Mouse (Mus musculus) midbrain, postnatal 0 days (tissue): ENCODE measurements around the gene Tmem132b. TPM values are rescaled to one million over a fixed set of nuclear protein-coding genes. Genes with fewer than 3 reads are reported as not detected.
A peak's percentile ranks its signal among the peaks of the same experiment; 100 is the strongest.

ENCODE experiments used
- ATAC-seq: fragments of 200-750 bp; cut with Nextera tagmentation; 2 replicates; pipeline ENCODE4 v1.8.0; 2017; ENCODE audit warnings: moderate number of reproducible peaks, mild to moderate bottlenecking, moderate TSS enrichment, moderate library complexity; ENCODE audit not compliant: low FRiP score
- DNase-seq: peaks from one replicate; pipeline ENCODE4 v3.0.0-alpha.2; 2015; ENCODE audit warnings: low spot score
- H3K27ac ChIP-seq: fragments of 300-500 bp; sonication (generic); 2 replicates; pipeline ENCODE4 v1.5.1; 2014; ENCODE audit warnings: low read depth, mild to moderate bottlenecking, low read length, mixed read lengths
- H3K27me3 ChIP-seq: fragments of 300-500 bp; sonication (generic); 2 replicates; pipeline ENCODE4 v1.6.1; 2014; ENCODE audit warnings: low read length, control low read depth, mixed read lengths; ENCODE audit not compliant: insufficient read depth
- H3K36me3 ChIP-seq: fragments of 300-500 bp; sonication (generic); 2 replicates; pipeline ENCODE4 v1.6.1; 2014; ENCODE audit warnings: low read length, control low read depth, mixed read lengths; ENCODE audit not compliant: insufficient read depth
- H3K4me1 ChIP-seq: fragments of 300-500 bp; sonication (generic); 2 replicates; pipeline ENCODE4 v1.6.1; 2014; ENCODE audit warnings: mild to moderate bottlenecking, control low read depth, antibody characterized with exemption, low read length, mixed read lengths; ENCODE audit not compliant: insufficient read depth
- H3K4me2 ChIP-seq: fragments of 300-500 bp; sonication (generic); 2 replicates; pipeline ENCODE4 v1.6.1; 2014; ENCODE audit warnings: low read depth, mild to moderate bottlenecking, low read length, mixed read lengths; ENCODE audit not compliant: poor library complexity, severe bottlenecking
- H3K4me3 ChIP-seq: fragments of 300-500 bp; sonication (generic); 2 replicates; pipeline ENCODE4 v1.5.1; 2014; ENCODE audit warnings: low read depth, mild to moderate bottlenecking, low read length, moderate library complexity
- H3K9ac ChIP-seq: fragments of 300-500 bp; sonication (generic); replicated peaks from 2 replicates; pipeline ENCODE4 v1.6.1; 2014; ENCODE audit warnings: mild to moderate bottlenecking, low read length, moderate library complexity, mixed read lengths; ENCODE audit not compliant: poor library complexity, severe bottlenecking
- H3K9me3 ChIP-seq: fragments of 300-500 bp; sonication (generic); 2 replicates; pipeline ENCODE4 v1.6.1; 2016; ENCODE audit warnings: low read length, control low read depth
- CTCF ChIP-seq: IDR thresholded peaks from 2 replicates; pipeline ENCODE4 v1.5.1; 2016; ENCODE audit warnings: antibody characterized with exemption, mild to moderate bottlenecking
- WGBS: fragments of 180-500 bp; shearing (Covaris S2); extraction: QIAGEN DNeasy Blood & Tissue Kit; methylation state at CpG from one replicate; pipeline ENCODE4 v1.1.7; 2014; 5-methylcytosine and 5-hydroxymethylcytosine counted together
- polyA plus RNA-seq: library from polyadenylated mRNA; unstranded; fragments of >200 nt; fragmentation: Nextera tagmentation; extraction: Ambion mirVana; gene quantifications from 2 replicates; pipeline ENCODE4 v1.2.1, GENCODE M21; 2015
- total RNA-seq: library from RNA; depleted of rRNA; stranded (reverse); fragments of >200 nt; gene quantifications from 2 replicates; pipeline ENCODE4 v1.2.3, GENCODE M21; 2014

The Tmem132b gene
- total and polyA plus RNA-seq, 2 experiments from 2014 or later, result 6.4 to 27.8 TPM

DNA sequence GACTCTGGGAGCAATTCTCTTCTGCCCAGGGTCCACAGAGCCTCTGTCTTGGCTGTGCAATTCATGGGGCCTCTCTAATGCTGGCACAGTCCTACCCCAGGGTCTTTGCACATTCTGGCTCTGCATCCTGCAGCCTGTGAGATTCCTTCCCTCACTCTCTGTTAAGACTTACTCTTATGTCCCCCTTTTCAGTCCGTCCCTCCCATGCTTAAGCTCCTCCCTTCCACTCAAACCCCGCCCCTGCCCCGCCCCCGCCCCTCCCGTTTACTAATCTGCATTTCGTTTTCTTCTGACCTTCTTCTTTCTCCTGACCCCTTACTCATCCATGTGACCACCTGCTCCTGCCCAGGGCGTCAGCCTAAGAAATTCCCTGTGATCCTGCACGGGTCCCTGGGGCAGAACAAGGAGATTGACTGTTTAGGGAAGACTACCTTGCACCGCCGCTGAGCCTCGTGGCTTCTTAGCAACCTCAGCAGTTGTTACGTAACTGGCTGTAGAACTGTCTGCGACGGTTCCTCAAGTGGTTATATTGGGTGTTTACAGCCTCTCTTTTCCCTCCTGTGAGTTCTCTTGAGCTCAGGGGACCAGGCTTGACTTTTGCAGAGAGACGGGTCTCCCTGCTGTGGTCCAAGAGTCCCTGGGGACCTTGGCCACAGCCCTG is 10.5 kb upstream of the Tmem132b start:
- Histone ChIP-seq H3K36me3 (peaks cover 15% of the 10 kb centered on the region), H3K27ac (no peak overlapping the region), H3K9ac (no peak overlapping the region), H3K4me3 (no peak overlapping the region), H3K27me3 (no peaks in the 10 kb centered on the region), H3K4me2 (no peak overlapping the region), H3K4me1 (no peaks in the 10 kb centered on the region), H3K9me3 (no peaks in the 10 kb centered on the region)
- ATAC-seq (no peak), DNase-seq (no peak)
- WGBS, result 25% methylated on average over 15 of the region's 15 CpGs
- no peak for TF ChIP-seq CTCF

DNA sequence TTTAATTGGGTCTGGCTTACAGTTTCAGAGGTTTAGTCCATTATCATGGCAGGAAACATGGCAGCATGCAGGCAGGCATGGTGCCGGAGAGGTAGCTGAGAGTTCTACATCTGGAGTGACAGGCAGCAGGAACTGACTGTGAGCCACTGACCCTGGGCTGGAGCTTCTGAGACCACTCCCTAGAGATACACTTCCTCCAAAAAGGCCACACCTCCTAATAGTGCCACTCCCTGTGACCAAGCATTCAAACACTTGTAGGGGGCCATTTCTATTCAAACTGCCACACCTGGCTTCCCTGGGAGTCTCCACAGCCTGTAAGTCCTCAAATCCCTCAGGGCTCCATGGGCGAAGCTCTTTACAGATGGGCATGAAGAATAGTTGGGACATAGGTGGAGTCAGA is 8.2 kb upstream of the Tmem132b start:
- no peak for DNase-seq
- H3K27me3 ChIP-seq, result no peaks in the 10 kb centered on the region
- H3K4me2 ChIP-seq, result no peak overlapping the region
- WGBS, result 89% methylated on average over 2 of the region's 2 CpGs
- no peaks in the 10 kb centered on the region for H3K4me1 ChIP-seq
- no peaks in the 10 kb centered on the region for H3K36me3 ChIP-seq
- ATAC-seq, result no peak
- H3K27ac ChIP-seq, result no peak overlapping the region
- no peak for TF ChIP-seq CTCF
- H3K4me3 ChIP-seq, result no peak overlapping the region
- H3K9ac ChIP-seq, result no peak overlapping the region
- no peaks in the 10 kb centered on the region for H3K9me3 ChIP-seq

DNA sequence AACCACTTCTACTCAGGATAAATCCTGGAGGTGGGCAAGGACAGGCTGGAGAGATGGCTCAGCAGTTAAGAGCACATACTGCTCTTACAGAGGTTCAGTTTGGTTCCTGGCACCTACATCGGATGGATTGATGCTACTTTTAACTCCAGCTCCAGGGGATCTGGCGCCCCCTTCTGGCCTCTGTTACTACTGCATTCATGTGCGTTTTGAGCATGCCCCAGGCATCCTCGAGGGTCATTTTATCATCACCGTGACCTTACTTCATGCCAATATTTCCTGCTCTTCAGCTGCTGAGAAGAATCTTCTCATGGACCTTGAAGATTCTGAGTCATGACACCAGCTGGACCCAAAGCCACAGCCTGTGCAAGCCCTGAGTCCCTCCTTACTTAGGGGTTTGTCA is 6.1 kb upstream of the Tmem132b start:
- Histone ChIP-seq H3K27ac (no peak overlapping the region), H3K27me3 (0 out of 2 replicates have a peak, but pooled peaks cover under 1% of the 10 kb centered on the region), H3K4me3 (no peak overlapping the region), H3K36me3 (no peaks in the 10 kb centered on the region), H3K4me2 (no peak overlapping the region), H3K4me1 (no peaks in the 10 kb centered on the region), H3K9ac (no peak overlapping the region), H3K9me3 (no peaks in the 10 kb centered on the region)
- no peak for ATAC-seq
- DNase-seq, result no peak
- peak; percentile 56 for TF ChIP-seq CTCF
- WGBS, result 64% methylated on average over 5 of the region's 5 CpGs

DNA sequence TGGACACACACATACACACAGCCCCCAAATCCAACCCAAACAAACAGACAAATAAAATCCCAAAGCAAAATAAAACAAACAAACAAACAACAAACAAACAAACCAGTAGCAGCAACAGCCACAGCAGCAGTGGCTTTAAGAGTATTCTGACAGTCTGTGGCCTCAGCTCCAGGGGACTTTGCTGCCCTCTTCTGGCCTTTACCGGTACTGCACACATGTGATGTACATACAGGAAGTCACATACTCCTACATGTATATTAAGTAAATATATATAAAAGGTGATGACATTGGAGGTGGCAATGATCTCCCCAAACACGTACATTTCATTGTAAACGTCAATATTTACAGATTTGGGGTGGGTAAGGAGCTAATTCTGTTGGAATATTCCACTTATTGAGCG is 5.1 kb upstream of the Tmem132b start:
- ATAC-seq, result no peak
- no peak overlapping the region for H3K9ac ChIP-seq
- no peaks in the 10 kb centered on the region for H3K4me1 ChIP-seq
- H3K27ac ChIP-seq, result no peak overlapping the region
- TF ChIP-seq CTCF, result peak; percentile 68
- no peak overlapping the region for H3K4me3 ChIP-seq
- 0 out of 2 replicates have a peak, but pooled peaks cover 4% of the 10 kb centered on the region for H3K27me3 ChIP-seq
- DNase-seq, result no peak
- WGBS, result 84% methylated on average over 4 of the region's 4 CpGs
- no peak overlapping the region for H3K4me2 ChIP-seq
- no peaks in the 10 kb centered on the region for H3K9me3 ChIP-seq
- no peaks in the 10 kb centered on the region for H3K36me3 ChIP-seq

DNA sequence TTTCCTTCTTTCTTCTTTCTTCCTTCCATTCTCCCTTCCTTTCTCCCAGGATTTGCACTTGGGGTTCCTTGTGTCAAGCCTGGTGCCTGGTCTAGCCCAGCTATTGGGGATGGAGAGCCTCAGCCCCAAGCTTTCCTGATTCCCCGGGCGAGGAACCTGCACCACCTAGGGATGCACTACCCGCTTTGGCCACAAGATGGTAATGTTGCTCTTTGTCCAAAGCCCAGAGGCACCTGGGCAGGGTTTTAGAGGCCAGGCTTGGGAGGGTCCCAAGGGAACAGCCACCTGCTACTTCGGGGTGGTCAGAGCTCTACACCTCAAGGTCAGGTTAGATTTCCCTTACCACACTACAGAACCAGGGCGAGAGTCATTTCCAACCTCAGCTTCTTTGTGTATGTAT is 2.5 kb upstream of the Tmem132b start:
- peaks cover 9% of the 10 kb centered on the region; the same call in 1 of the 2 replicates for H3K27me3 ChIP-seq
- no peak overlapping the region for H3K9ac ChIP-seq
- TF ChIP-seq CTCF, result peak; percentile 99
- H3K27ac ChIP-seq, result no peak overlapping the region
- DNase-seq, result peak; percentile 77
- H3K4me1 ChIP-seq, result no peaks in the 10 kb centered on the region
- H3K36me3 ChIP-seq, result no peaks in the 10 kb centered on the region
- no peak overlapping the region for H3K4me3 ChIP-seq
- no peak overlapping the region for H3K4me2 ChIP-seq
- ATAC-seq, result no peak
- WGBS, result 2% methylated on average over 5 of the region's 5 CpGs
- H3K9me3 ChIP-seq, result no peaks in the 10 kb centered on the region

DNA sequence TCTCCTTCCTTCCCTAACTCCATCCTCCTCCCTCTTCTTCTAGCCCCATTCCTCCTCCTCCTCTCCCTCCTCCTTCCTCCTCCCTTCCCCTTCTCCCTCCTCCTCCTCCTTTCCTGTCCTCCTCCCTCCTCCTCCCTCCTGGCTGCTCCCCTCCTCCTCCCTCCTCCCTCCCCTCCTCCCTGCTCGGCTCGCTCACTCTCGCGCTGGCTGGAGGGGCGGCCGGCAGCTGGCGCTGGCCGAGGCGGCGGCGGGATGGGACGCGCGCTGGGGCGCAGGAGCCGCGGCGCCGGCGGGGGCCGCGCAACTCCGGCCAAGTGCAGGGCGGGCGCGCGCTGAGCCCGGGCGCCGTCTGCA is 594 bp downstream of the Tmem132b start:
- no peaks in the 10 kb centered on the region for H3K9me3 ChIP-seq
- H3K9ac ChIP-seq, result peak overlapping the region; percentile 60
- peak overlapping the region; percentile 62; the same call in 1 of the 2 replicates for H3K27ac ChIP-seq
- no peaks in the 10 kb centered on the region for H3K36me3 ChIP-seq
- H3K4me1 ChIP-seq, result no peaks in the 10 kb centered on the region
- TF ChIP-seq CTCF, result peak; percentile 22; the same call in 1 of the 2 replicates
- ATAC-seq (peak; percentile 45; the same call in 1 of the 2 replicates), DNase-seq (peak; percentile 62)
- peak overlapping the region; percentile 91 for H3K4me2 ChIP-seq
- peaks cover 12% of the 10 kb centered on the region; the same call in 1 of the 2 replicates for H3K27me3 ChIP-seq
- WGBS, result 0% methylated on average over 30 of the region's 30 CpGs
- H3K4me3 ChIP-seq, result peak overlapping the region; percentile 61
